Mouse (Mus musculus): Measurements from ENCODE around the gene Gm10436. TPM values are rescaled to one million over a fixed set of nuclear protein-coding genes. Genes with fewer than 3 reads are reported as not detected.

The Gm10436 gene
- not detected in 4 replicates for total RNA-seq (2023; ENCODE audit: inconsistent age)

GRCm38 (mm10) chr12:88182008-88182407, at the start of gene Gm10436:
Gm10436 (minus strand) TSS chr12:88182108.

Other genes with a start within 250 kb of the Gm10436 start
- not detected in 4 replicates for gene Gm2042, start 228.0 kb downstream of the Gm10436 start, total RNA-seq (2023; ENCODE audit: inconsistent age)
- not detected in 4 replicates for gene Gm2075, start 170.3 kb downstream of the Gm10436 start, total RNA-seq (2023; ENCODE audit: inconsistent age)
- gene Gm6803, start 163.3 kb downstream of the Gm10436 start, total RNA-seq (2023; ENCODE audit: inconsistent age): not detected in 4 replicates
- gene Gm2056, start 155.1 kb downstream of the Gm10436 start, total RNA-seq (2023; ENCODE audit: inconsistent age): not detected in 4 replicates
- not detected in 4 replicates for gene Gm16368, start 98.4 kb downstream of the Gm10436 start, total RNA-seq (2023; ENCODE audit: inconsistent age)
- gene Gm8332, start 68.0 kb upstream of the Gm10436 start, total RNA-seq (2023; ENCODE audit: inconsistent age): not detected in 4 replicates
- not detected in 4 replicates for gene Gm5662, start 92.4 kb upstream of the Gm10436 start, total RNA-seq (2023; ENCODE audit: inconsistent age)
- not detected in 4 replicates for gene Gm5039, start 141.9 kb upstream of the Gm10436 start, total RNA-seq (2023; ENCODE audit: inconsistent age)
- 11.8 to 18.3 TPM (median 14.9 TPM) in 4 replicates for gene Adck1, start 178.4 kb upstream of the Gm10436 start, total RNA-seq (2023; ENCODE audit: inconsistent age)

Measured in B cell, adult (primary cell).